Mouse (Mus musculus) Patski (cell line): Measurements from ENCODE around the gene Prmt7. TPM values are rescaled to one million over a fixed set of nuclear protein-coding genes. Genes with fewer than 3 reads are reported as not detected.

Experiments used
- ATAC-seq: fragments of 100-300 bp; one replicate; pipeline ENCODE4 v1.8.0; 2021
- CTCF ChIA-PET: fragments of 350-600 bp; sonication (Branson Sonifier 250); formaldehyde crosslinking; loops from one replicate; lab custom pipeline; 2022; ENCODE audit warnings: inconsistent platforms; lab: Charles Lee
- POLR2A ChIA-PET: fragments of 350-600 bp; sonication (Branson Sonifier 250); formaldehyde crosslinking; loops from one replicate; lab custom pipeline; 2022; ENCODE audit warnings: antibody characterized with exemption, inconsistent platforms; lab: Charles Lee
- DNase-seq: peaks from one replicate; pipeline ENCODE4 v3.0.0-alpha.2; 2011; ENCODE audit warnings: low read depth, low spot score
- H3K27me3 ChIP-seq: fragments of 371-371 bp; one replicate; pipeline ENCODE4 v1.5.1; 2021
- CTCF ChIP-seq: fragments of 100-300 bp; IDR thresholded peaks from one replicate; pipeline ENCODE4 v1.5.1; 2021
- in situ Hi-C: fragments of 300-500 bp; cut with MboI; formaldehyde crosslinking; loops from 3 replicates; pipeline ENCODE4 v1.11.1; 2018; ENCODE audit warnings: low pct_unique_long_range_greater_than_20kb, mixed read lengths
- polyA plus RNA-seq: library from polyadenylated mRNA; unstranded; gene quantifications from one replicate; pipeline ENCODE4 v1.2.3, GENCODE M21; 2021

Prmt7 gene
- polyA plus RNA-seq, 1 experiment from 2014 or later, result 26.1 TPM

DNA sequence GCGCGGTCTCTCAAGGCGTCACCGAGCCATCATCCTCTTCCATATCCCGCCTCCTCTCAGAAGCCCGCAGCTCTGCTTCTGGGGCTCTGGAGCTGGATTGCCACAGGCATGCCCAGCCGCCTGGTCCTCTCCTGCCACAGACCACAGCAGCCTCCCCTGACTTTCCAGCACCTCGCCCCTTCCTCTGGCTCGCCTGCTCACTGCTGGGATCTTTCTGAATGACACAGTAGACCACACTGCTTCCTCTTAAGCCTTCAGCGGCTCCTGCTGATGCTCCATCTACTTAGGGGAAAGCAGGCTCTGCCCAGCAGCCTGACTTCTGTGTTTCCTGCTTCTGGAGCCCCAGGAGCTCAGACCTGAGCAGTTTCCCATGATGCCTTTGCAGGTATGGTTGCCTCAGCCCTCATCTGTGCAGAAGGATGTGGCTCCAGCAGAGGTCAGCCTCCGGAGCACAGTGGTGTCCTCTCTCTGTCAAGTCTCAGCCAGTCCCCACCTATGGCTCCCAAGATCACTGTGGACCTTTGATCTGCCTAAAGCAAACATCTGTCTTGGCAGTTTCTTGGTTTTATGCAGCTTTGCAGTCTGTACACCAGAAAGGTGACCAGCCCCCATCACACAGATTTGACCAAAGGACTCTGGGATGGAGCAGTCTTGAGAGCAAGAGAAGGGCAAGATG is 67.8 kb downstream of the Prmt7 start:
- POLR2A ChIA-PET, result no interaction called here
- no peaks in the 10 kb centered on the region for H3K27me3 ChIP-seq
- no peak for ATAC-seq
- in situ Hi-C loops, result no loop called here
- CTCF ChIA-PET, result interaction anchor here (1.2 to 1.6 kb wide), 2 partner anchors 8 to 65 kb away, joined by 3 read pairs; no protein-coding TSS in a partner anchor
- DNase-seq, result no peak
- TF ChIP-seq CTCF, result no peak

GRCm38 (mm10) chr8:106280154-106280553 is 69.4 kb downstream of the Prmt7 start:
- POLR2A ChIA-PET, result no interaction called here
- CTCF ChIA-PET, result interaction anchor here (1.4 kb wide), 1 partner anchor 10 kb away, joined by 3 read pairs; no protein-coding TSS in a partner anchor
- H3K27me3 ChIP-seq, result no peaks in the 10 kb centered on the region
- DNase-seq (no peak), ATAC-seq (no peak)
- in situ Hi-C loops, result no loop called here
- no peak for TF ChIP-seq CTCF

GRCm38 (mm10) chr8:106280844-106281243 is 70.1 kb downstream of the Prmt7 start:
- CTCF ChIA-PET, result interaction anchor here (1.4 kb wide), 1 partner anchor 9 kb away, joined by 3 read pairs; no protein-coding TSS in a partner anchor
- POLR2A ChIA-PET, result interaction anchor here (0.5 kb wide), 1 partner anchor 29 kb away, joined by 3 read pairs; no protein-coding TSS in a partner anchor
- DNase-seq, result no peak
- TF ChIP-seq CTCF, result no peak
- ATAC-seq, result no peak
- no peaks in the 10 kb centered on the region for H3K27me3 ChIP-seq
- in situ Hi-C loops, result no loop called here

- TF ChIP-seq CTCF, result no peak
- ChIA-PET POLR2A (no interaction called here), CTCF (interaction anchor here (1.3 kb wide), 1 partner anchor 26 kb away, joined by 3 read pairs; no protein-coding TSS in a partner anchor)
- H3K27me3 ChIP-seq, result no peaks in the 10 kb centered on the region
- DNase-seq (peak; percentile 20), ATAC-seq (no peak)
- in situ Hi-C loops, result no loop called here
Observed at GRCm38 (mm10) chr8:106287445-106287844, 76.7 kb downstream of the Prmt7 start.

DNA sequence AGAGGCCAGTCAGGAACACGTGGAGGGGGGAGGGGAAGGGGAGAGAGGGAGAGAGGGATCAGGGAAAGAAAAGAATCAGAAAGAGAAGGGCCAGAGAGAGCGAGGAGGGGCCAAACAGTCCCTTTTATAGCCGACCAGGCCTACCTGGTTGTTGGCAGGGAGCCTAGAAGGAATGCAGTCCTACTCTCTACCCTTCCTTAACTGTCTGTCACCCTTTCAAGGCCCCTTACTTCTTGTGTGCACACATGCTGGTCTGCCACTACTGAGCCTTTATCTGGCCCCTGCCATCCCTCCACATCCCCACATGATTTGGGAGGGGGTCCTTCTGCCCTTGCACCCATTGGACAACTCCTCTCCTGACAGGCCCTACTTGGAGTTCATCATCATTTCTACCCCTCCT is 78.0 kb downstream of the Prmt7 start:
- TF ChIP-seq CTCF, result no peak
- ATAC-seq, result no peak
- ChIA-PET POLR2A (no interaction called here), CTCF (no interaction called here)
- DNase-seq, result no peak
- in situ Hi-C loops, result no loop called here
- H3K27me3 ChIP-seq, result no peaks in the 10 kb centered on the region

DNA sequence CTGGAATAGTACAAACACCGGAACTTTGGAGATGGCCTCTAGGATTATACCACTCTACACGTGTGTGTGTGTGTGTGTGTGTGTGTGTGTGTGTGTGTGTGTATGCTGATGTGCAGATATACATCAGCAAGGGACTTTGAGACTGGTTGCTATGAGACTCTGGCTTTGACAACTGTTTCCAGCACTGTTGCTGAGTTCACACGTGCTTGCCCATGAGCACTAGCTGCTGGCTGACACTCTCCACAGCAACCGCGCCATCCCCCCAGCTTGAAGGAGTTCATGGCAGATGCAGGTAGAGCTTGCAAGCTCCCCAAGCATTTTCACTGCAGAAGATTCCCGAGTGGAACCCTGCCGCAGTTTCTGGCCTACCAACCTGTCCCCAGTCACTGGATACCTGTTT is 78.7 kb downstream of the Prmt7 start:
- in situ Hi-C loops, result no loop called here
- CTCF ChIA-PET, result interaction anchor here (0.9 to 1.4 kb wide), 2 partner anchors 9 to 15 kb away, joined by 3 read pairs; no protein-coding TSS in a partner anchor
- TF ChIP-seq CTCF, result no peak

GRCm38 (mm10) chr8:106292484-106293396 is 82.0 kb downstream of the Prmt7 start:
- no peak for TF ChIP-seq CTCF
- ChIA-PET CTCF (no interaction called here), POLR2A (no interaction called here)
- ATAC-seq (no peak), DNase-seq (no peak)
- in situ Hi-C loops, result no loop called here
- peaks cover 1% of the 10 kb centered on the region for H3K27me3 ChIP-seq

More for the DNA sequence above, 78.7 kb downstream of the Prmt7 start:
- ATAC-seq (no peak), DNase-seq (no peak)
- no peaks in the 10 kb centered on the region for H3K27me3 ChIP-seq
- POLR2A ChIA-PET, result interaction anchor here (0.6 kb wide), 1 partner anchor 46 kb away, joined by 3 read pairs; no protein-coding TSS in a partner anchor

DNA sequence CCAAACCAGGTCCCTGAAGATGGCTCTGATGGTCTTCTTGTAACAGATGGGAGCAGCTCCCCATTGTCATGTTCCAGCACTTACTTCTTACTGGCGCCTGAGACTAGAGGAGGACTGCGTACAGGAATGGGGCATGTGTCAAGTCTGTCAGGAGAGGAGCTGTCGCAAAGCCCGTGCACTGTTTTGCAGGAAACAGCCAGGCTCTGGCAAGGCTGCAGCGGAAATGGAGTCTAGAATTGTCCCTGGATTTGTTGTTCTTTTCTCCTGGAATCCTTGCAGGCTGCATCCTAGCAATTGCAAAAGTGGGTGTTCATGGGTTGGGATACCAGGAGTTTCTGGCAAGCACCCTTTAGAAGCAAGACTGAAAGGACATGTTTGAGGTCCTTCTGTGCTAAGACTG is 87.5 kb downstream of the Prmt7 start:
- ATAC-seq, result no peak
- TF ChIP-seq CTCF, result no peak
- peaks cover 4% of the 10 kb centered on the region for H3K27me3 ChIP-seq
- DNase-seq, result no peak
- in situ Hi-C loops, result no loop called here
- CTCF ChIA-PET, result no interaction called here
- POLR2A ChIA-PET, result no interaction called here

DNA sequence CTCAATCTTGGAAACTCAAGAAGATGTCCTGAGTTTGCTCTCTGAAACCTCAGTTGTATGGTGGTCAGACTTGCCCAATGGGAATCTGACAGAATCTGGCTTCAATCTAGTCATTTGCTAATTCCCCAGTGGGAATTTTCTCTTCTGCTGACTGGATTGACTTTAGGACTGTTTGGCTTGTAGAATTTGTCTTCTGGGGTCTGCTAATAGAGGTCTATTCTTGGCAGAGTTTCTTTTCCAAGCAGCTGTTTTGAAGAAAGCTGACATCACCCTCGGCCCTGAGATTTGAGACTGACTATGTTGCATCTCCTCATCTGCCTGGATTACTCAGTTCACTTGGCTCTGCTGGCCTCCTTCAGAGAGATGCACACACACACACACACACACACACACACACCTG is 88.1 kb downstream of the Prmt7 start:
- peaks cover 4% of the 10 kb centered on the region for H3K27me3 ChIP-seq
- POLR2A ChIA-PET, result interaction anchor here (0.7 kb wide), 1 partner anchor 85 kb away, joined by 4 read pairs; no protein-coding TSS in a partner anchor
- ATAC-seq (no peak), DNase-seq (no peak)
- TF ChIP-seq CTCF, result no peak
- in situ Hi-C loops, result no loop called here
- CTCF ChIA-PET, result no interaction called here

- DNase-seq (no peak), ATAC-seq (no peak)
- no peak for TF ChIP-seq CTCF
- ChIA-PET POLR2A (interaction anchor here (0.7 kb wide), 2 partner anchors 38 to 86 kb away, joined by 3 to 4 read pairs; partner anchors contain the start of gene Smpd3), CTCF (no interaction called here)
- peaks cover 4% of the 10 kb centered on the region for H3K27me3 ChIP-seq
- in situ Hi-C loops, result no loop called here
Observed at GRCm38 (mm10) chr8:106299686-106300085, 89.0 kb downstream of the Prmt7 start.
